Mouse (Mus musculus) testis, adult 2 months (tissue): ENCODE measurements around the gene Prss27.

Source experiments
- CTCF ChIP-seq: fragments of 200-500 bp; IDR thresholded peaks from 2 replicates; pipeline ENCODE4 v1.5.1; 2012; ENCODE audit warnings: low read depth, mild to moderate bottlenecking, inconsistent platforms, low read length, moderate library complexity; ENCODE audit not compliant: control insufficient read depth, insufficient read depth, insufficient replicate concordance
- POLR2A ChIP-seq: fragments of 200-500 bp; IDR thresholded peaks from 2 replicates; pipeline ENCODE4 v1.6.1; 2012; ENCODE audit warnings: low read depth, mild to moderate bottlenecking, inconsistent platforms, low read length, moderate library complexity; ENCODE audit not compliant: control insufficient read depth

- TF ChIP-seq CTCF = no peak
- no peak for TF ChIP-seq POLR2A
These were observed 30.6 kb upstream of the Prss27 start for GRCm38 (mm10) chr17:24007391-24007790.
